Mouse (Mus musculus) C2C12 (cell line): Measurements from ENCODE around the gene Mgat2. TPM values are rescaled to one million over a fixed set of nuclear protein-coding genes. Genes with fewer than 3 reads are reported as not detected.

Experiments
- H3K27me3 ChIP-seq: one replicate; pipeline ENCODE4 v1.6.1; 2011; ENCODE audit not compliant: control insufficient read depth, insufficient read depth, insufficient read length
- H3K36me3 ChIP-seq: one replicate; pipeline ENCODE4 v1.6.1; 2011; ENCODE audit not compliant: control insufficient read depth, insufficient read depth
- H3K4me3 ChIP-seq: one replicate; pipeline ENCODE4 v1.5.1; 2011; ENCODE audit warnings: mild to moderate bottlenecking, control low read depth; ENCODE audit not compliant: poor library complexity, insufficient read depth, severe bottlenecking
- H3K79me2 ChIP-seq: one replicate; pipeline ENCODE4 v1.6.1; 2011; ENCODE audit not compliant: control insufficient read depth, insufficient read depth
- H3K79me3 ChIP-seq: one replicate; pipeline ENCODE4 v1.6.1; 2011; ENCODE audit warnings: low read depth, control low read depth
- H3ac ChIP-seq: one replicate; pipeline ENCODE3; 2011; ENCODE audit warnings: low read depth; ENCODE audit not compliant: control insufficient read depth, insufficient read length
- CEBPB ChIP-seq: IDR thresholded peaks from one replicate; pipeline ENCODE4 v1.6.1; 2011; ENCODE audit warnings: low read depth, mild to moderate bottlenecking, control low read depth, moderate library complexity
- CTCF ChIP-seq: IDR thresholded peaks from one replicate; pipeline ENCODE4 v1.5.1; 2011; ENCODE audit not compliant: control insufficient read depth, insufficient read depth, insufficient read length
- FOSL1 ChIP-seq: IDR thresholded peaks from one replicate; pipeline ENCODE4 v1.8.0; 2011; ENCODE audit warnings: mild to moderate bottlenecking, low read length; ENCODE audit not compliant: poor library complexity, insufficient read depth, severe bottlenecking
- MAX ChIP-seq: IDR thresholded peaks from one replicate; pipeline ENCODE4 v1.6.1; 2011; ENCODE audit warnings: mild to moderate bottlenecking, control low read depth
- MYOD1 ChIP-seq: IDR thresholded peaks from one replicate; pipeline ENCODE4 v1.6.1; 2011; ENCODE audit warnings: low read depth; ENCODE audit not compliant: control insufficient read depth, insufficient read length
- MYOG ChIP-seq: IDR thresholded peaks from one replicate; pipeline ENCODE4 v1.6.1; 2011; ENCODE audit not compliant: control insufficient read depth, insufficient read length; ENCODE audit errors: extremely low read depth
- USF1 ChIP-seq: IDR thresholded peaks from one replicate; pipeline ENCODE4 v1.6.1; 2011; ENCODE audit warnings: low read depth, mild to moderate bottlenecking, control low read depth, moderate library complexity
- polyA plus RNA-seq: library from polyadenylated mRNA; unstranded; fragments of >200 nt; fragmentation: generic; extraction: Trizol; gene quantifications from one replicate; pipeline ENCODE4 v1.2.1, GENCODE M21; 2012; ENCODE audit warnings: missing spikeins

Mgat2 gene
- polyA plus RNA-seq, 1 experiment, result 39.6 TPM

DNA sequence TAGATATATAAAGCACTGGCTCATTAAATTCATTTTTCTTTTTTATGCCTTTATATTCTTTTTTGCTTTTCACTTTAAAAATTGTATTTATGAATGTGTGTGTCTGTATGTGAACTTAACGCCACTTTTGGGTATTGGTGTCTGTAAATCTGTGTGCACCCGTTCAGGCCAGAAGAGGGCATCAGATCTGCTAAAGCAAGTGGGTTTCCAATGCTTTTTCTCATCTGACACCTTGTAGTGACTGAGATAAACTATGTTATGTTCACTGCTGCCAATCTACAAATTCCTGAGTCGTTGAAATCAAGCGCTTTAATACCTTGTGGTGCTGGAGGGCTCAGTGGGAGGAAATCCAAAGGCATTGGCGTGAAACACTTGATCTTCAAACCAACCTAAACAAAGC, 27.1 kb downstream of the Mgat2 start:
- Histone ChIP-seq H3ac (no peak overlapping the region), H3K36me3 (peaks cover 58% of the 10 kb centered on the region), H3K79me3 (no peaks in the 10 kb centered on the region), H3K79me2 (no peaks in the 10 kb centered on the region), H3K27me3 (no peaks in the 10 kb centered on the region), H3K4me3 (no peak overlapping the region)
- TF ChIP-seq MYOD1 (no peak), CEBPB (no peak), CTCF (no peak), MYOG (no peak), MAX (no peak), USF1 (no peak), FOSL1 (no peak)

DNA sequence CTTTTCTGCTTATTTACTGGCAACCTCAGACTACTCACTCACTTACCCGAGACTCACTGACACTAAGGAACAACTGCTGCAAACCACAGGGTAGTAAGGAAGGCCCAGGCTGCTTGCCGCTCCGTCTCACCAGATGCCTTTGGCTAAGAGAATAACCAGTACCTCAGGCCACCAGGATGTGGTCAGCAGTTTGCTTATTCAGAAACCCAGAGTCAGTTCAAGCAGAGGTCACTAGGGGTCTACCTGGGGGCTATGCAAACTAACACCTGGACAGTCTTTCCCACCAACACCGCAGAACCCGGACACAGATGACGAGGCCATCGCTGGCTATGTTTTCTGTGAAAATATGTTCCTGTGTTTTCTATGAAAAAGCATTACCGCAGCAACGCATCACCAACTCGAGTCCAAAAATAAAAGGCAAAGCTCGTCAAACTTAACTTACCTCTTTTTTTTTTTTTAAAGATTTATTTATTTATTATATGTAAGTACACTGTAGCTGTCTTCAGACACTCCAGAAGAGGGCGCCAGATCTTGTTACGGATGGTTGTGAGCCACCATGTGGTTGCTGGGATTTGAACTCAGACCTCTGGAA, 29.3 kb downstream of the Mgat2 start:
- no peak for TF ChIP-seq MAX
- no peak for TF ChIP-seq CEBPB
- no peak for TF ChIP-seq USF1
- no peak for TF ChIP-seq MYOG
- TF ChIP-seq FOSL1, result no peak
- TF ChIP-seq CTCF, result no peak
- no peak for TF ChIP-seq MYOD1
- peaks cover 70% of the 10 kb centered on the region for H3K36me3 ChIP-seq
- no peak overlapping the region for H3K4me3 ChIP-seq
- no peaks in the 10 kb centered on the region for H3K79me3 ChIP-seq
- H3K27me3 ChIP-seq, result no peaks in the 10 kb centered on the region
- no peaks in the 10 kb centered on the region for H3K79me2 ChIP-seq
- H3ac ChIP-seq, result no peak overlapping the region

DNA sequence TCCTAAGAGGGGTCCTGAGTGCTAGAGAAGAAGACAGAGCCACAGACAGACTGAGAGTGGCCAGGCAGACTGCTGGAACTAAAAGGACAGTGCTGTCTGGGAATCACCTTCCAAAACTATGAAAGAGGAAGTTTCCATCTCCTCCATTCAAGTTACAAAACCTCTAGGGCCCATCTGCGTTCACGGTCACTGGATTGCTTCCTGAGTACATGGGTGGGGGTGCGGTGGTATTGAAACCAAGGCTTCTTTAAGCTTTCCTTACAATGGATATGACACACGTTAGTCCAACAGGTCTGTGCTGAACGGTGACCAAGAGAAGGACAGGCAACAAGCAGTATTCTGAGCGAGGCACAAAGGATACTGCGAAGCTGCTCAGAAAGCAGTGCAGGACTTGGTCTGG, 30.4 kb downstream of the Mgat2 start:
- TF ChIP-seq CTCF (no peak), USF1 (no peak), FOSL1 (no peak), MAX (no peak), CEBPB (no peak), MYOG (no peak), MYOD1 (no peak)
- H3ac ChIP-seq, result no peak overlapping the region
- H3K27me3 ChIP-seq, result no peaks in the 10 kb centered on the region
- H3K36me3 ChIP-seq, result peaks cover 72% of the 10 kb centered on the region
- no peaks in the 10 kb centered on the region for H3K79me3 ChIP-seq
- no peaks in the 10 kb centered on the region for H3K79me2 ChIP-seq
- no peak overlapping the region for H3K4me3 ChIP-seq

DNA sequence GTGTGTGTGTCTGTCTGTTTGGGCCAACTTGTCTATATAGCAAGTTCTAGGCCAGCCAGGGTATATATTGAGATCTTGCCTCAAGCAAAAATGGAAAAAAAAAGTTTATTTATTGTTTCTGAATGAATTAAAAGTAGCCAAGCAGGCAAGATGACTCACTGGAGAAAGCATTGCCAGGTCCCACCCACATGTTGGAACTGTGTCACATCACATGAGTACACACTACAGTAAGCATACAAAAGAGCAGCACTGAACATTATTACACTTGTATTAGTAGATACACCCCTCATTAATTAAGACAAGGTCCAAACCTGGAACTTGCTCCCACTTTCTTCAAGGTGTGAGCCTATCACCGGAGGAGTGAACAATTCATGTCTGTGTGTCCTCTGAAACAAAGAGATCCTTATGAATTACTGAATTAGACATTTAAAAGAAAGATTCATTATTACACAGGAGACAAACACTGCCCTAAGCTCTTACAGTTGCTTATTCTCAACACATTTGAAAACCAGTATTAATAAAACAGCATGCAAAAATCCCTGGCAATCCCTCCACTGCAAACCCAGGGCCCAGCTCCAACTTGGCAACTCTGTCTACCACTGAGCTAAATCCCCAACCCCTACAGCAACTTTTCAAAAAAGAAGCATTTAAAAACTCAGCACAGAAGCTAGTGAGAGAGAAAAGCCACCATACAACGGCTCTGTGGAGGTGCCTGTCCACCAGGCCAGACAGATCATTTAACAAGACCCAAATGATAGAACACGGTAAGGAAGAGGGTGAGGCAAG, 31.2 kb downstream of the Mgat2 start:
- no peaks in the 10 kb centered on the region for H3K27me3 ChIP-seq
- H3K79me3 ChIP-seq, result no peaks in the 10 kb centered on the region
- TF ChIP-seq MAX (no peak), FOSL1 (no peak), MYOG (no peak), USF1 (no peak), CTCF (no peak), MYOD1 (no peak), CEBPB (no peak)
- H3K79me2 ChIP-seq, result no peaks in the 10 kb centered on the region
- no peak overlapping the region for H3ac ChIP-seq
- no peak overlapping the region for H3K4me3 ChIP-seq
- H3K36me3 ChIP-seq, result peaks cover 68% of the 10 kb centered on the region

DNA sequence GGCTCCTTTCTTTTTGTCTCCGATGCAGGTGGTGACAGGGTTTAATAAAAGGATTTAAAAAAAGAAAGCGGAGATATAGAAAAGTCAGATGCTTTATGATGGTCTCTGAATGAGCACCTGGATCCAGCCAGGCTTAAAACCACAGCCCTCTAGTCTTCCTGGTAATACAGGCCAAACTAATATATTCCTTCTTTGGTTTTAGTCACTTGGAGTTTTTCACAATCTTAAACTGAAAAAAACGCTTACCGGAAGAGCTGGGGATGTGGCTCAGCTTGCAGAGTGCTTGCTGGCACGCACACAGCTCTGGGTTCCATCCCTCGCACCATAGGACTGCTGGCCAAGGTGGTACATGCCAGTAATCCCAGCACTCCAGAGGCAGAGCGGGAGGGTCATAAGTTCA, 32.6 kb downstream of the Mgat2 start:
- peaks cover 63% of the 10 kb centered on the region for H3K36me3 ChIP-seq
- no peaks in the 10 kb centered on the region for H3K27me3 ChIP-seq
- H3K79me2 ChIP-seq, result no peaks in the 10 kb centered on the region
- no peak overlapping the region for H3ac ChIP-seq
- TF ChIP-seq CEBPB (no peak), CTCF (no peak), USF1 (no peak), MYOD1 (no peak), FOSL1 (no peak), MAX (no peak), MYOG (no peak)
- no peak overlapping the region for H3K4me3 ChIP-seq
- H3K79me3 ChIP-seq, result no peaks in the 10 kb centered on the region
